Mouse (Mus musculus): Measurements from ENCODE around the gene Snx15. TPM values are rescaled to one million over a fixed set of nuclear protein-coding genes. Genes with fewer than 3 reads are reported as not detected.
A peak's percentile ranks its signal among the peaks of the same experiment; 100 is the strongest.

Snx15 gene
- polyA plus RNA-seq, 1 experiment from 2014 or later: 33.2 TPM

- H3K36me3 ChIP-seq: peaks cover 78% of the 10 kb centered on the region
- ATAC-seq (ENCODE audit: insufficient number of reproducible peaks, insufficient read depth, low FRiP score, low TSS enrichment, low read depth): no peak
- H3K27me3 ChIP-seq: no peaks in the 10 kb centered on the region
- no peaks in the 10 kb centered on the region for H3K9me3 ChIP-seq
- no peaks in the 10 kb centered on the region for H3K4me1 ChIP-seq (replicated peaks)
- 92% methylated on average over 7 of the region's 7 CpGs for WGBS
- no peak within 1 kb of the TSS for H3K9ac ChIP-seq (replicated peaks)
- H3K4me3 ChIP-seq (replicated peaks): no peak within 1 kb of the TSS
- H3K4me2 ChIP-seq: no peak within 1 kb of the TSS
- no peak within 1 kb of the TSS for H3K27ac ChIP-seq
These were observed 34.0 kb downstream of the Snx15 start, which contains the start of gene AC131692.1 for GRCm38 (mm10) chr19:6094119-6094518. TSS of gene AC131692.1 (plus strand) at chr19:6094419.

DNA sequence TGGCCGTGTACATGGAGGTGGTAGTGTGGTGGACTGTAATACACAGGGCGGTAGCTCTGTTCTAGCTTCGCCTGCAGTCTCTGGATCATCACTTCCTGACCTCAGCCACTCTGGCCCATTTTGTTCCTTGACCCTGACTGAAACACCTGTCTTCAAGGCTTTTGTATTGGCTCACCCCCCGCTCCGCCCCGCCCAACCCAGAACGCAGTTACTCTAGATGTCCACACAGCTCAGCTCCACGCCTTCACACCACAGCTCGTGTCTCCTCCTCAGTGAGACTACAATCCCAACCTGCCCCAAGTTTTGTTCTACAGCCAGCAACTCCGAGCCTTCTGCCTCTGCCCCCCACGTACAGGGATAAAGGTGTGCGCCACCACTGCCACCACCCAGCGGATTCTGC, 39.3 kb downstream of the Snx15 start:
- Histone ChIP-seq H3K27me3 (no peaks in the 10 kb centered on the region), H3K4me1 (replicated peaks) (peaks cover 11% of the 10 kb centered on the region), H3K36me3 (peaks cover 70% of the 10 kb centered on the region), H3K9ac (replicated peaks) (no peak overlapping the region), H3K4me3 (replicated peaks) (no peak overlapping the region), H3K27ac (no peak overlapping the region), H3K4me2 (no peak overlapping the region), H3K9me3 (no peaks in the 10 kb centered on the region)
- ATAC-seq (ENCODE audit: insufficient number of reproducible peaks, insufficient read depth, low FRiP score, low TSS enrichment, low read depth): no peak
- WGBS: 95% methylated on average over 13 of the region's 13 CpGs

DNA sequence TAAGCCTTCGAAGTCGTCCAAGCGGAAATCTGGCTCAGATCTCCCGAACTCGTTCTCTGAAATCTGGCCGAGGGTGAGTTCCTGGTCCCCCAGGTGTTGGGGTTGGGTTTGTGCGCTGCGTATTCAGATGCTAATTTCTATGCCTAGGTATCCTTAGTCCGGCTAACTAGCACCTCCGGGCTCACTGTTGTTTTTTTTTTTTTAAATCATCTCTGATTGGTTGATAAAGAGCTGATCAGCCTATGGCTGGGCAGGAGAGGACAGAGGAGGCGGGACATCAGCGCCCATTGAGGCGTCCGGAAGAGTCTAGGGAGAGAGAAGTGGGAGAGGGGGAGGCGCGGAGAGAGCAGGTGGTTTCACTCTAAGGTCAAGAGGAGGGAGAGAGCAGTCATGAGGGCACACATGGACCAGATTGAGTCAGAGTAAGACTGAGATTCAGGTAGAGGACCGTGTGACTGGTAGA, 42.7 kb downstream of the Snx15 start:
- 0 out of 2 replicates have a peak, but pooled peaks have one; percentile 34 for ATAC-seq (ENCODE audit: insufficient number of reproducible peaks, insufficient read depth, low FRiP score, low TSS enrichment, low read depth)
- WGBS: 1% methylated on average over 17 of the region's 17 CpGs
- Histone ChIP-seq H3K4me1 (replicated peaks) (peaks cover 17% of the 10 kb centered on the region), H3K36me3 (peaks cover 67% of the 10 kb centered on the region), H3K27me3 (no peaks in the 10 kb centered on the region), H3K9me3 (no peaks in the 10 kb centered on the region), H3K4me2 (peak overlapping the region; percentile 96), H3K4me3 (replicated peaks) (peak overlapping the region; percentile 81), H3K27ac (peak overlapping the region; percentile 56), H3K9ac (replicated peaks) (peak overlapping the region; percentile 70)

GRCm38 (mm10) chr19:6084478-6085248, 43.4 kb downstream of the Snx15 start, which contains the start of the genes Zfpl1 and Cdca5:
TSS of gene Zfpl1 (minus strand) at chr19:6084956.
TSS of gene Cdca5 (plus strand) at chr19:6084983.
- peak; percentile 89 for ATAC-seq (ENCODE audit: insufficient number of reproducible peaks, insufficient read depth, low FRiP score, low TSS enrichment, low read depth)
- peak within 1 kb of the TSS; percentile 56 for H3K27ac ChIP-seq
- peak within 1 kb of the TSS; percentile 81 for H3K4me3 ChIP-seq (replicated peaks)
- peak within 1 kb of the TSS; percentile 70 for H3K9ac ChIP-seq (replicated peaks)
- peak within 1 kb of the TSS; percentile 96 for H3K4me2 ChIP-seq
- H3K27me3 ChIP-seq: no peaks in the 10 kb centered on the region
- WGBS: under 1% methylated on average over 58 of the region's 58 CpGs
- H3K4me1 ChIP-seq (replicated peaks): peaks cover 17% of the 10 kb centered on the region
- no peaks in the 10 kb centered on the region for H3K9me3 ChIP-seq
- peaks cover 67% of the 10 kb centered on the region for H3K36me3 ChIP-seq

- H3K36me3 ChIP-seq: peaks cover 43% of the 10 kb centered on the region
- ATAC-seq (ENCODE audit: insufficient number of reproducible peaks, insufficient read depth, low FRiP score, low TSS enrichment, low read depth): no peak
- no peak within 1 kb of the TSS for H3K9ac ChIP-seq (replicated peaks)
- H3K27ac ChIP-seq: no peak within 1 kb of the TSS
- H3K27me3 ChIP-seq: no peaks in the 10 kb centered on the region
- peaks cover 24% of the 10 kb centered on the region for H3K4me1 ChIP-seq (replicated peaks)
- 88% methylated on average over 9 of the region's 9 CpGs for WGBS
- H3K9me3 ChIP-seq: no peaks in the 10 kb centered on the region
- no peak within 1 kb of the TSS for H3K4me2 ChIP-seq
- no peak within 1 kb of the TSS for H3K4me3 ChIP-seq (replicated peaks)
These were observed 45.9 kb downstream of the Snx15 start, which contains the start of gene Gm28374 for GRCm38 (mm10) chr19:6082156-6082555. TSS of gene Gm28374 (minus strand) at chr19:6082256.

DNA sequence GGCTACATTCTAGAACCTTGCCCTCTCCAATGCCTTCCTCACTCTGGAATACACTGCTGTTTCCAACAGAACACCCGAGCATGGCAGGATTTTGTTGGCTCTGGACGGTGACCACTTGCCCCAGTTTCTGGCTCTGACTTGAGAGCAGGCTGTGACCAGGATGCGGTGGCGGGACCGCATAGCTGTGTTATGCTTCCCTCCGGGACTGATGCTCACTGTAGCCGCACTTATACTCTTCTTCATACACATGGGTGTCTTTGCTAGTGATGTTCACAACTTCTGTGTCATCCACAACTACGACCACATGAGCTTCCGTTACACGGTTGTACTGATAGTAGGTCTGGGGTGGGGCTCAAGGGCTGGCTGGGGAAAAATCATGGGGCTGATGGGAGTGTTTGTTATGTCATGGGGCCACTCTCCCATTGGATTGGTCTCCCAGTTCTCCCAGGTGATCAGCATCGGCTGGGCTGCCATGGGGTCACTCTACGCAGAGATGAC, 48.1 kb downstream of the Snx15 start, which contains the start of gene Tmem262:
TSS of gene Tmem262 (plus strand) at position 51 of the 498 bp plus-strand sequence.
- Histone ChIP-seq H3K9ac (replicated peaks) (no peak within 1 kb of the TSS), H3K9me3 (no peaks in the 10 kb centered on the region), H3K4me3 (replicated peaks) (no peak within 1 kb of the TSS), H3K36me3 (peaks cover 35% of the 10 kb centered on the region), H3K27me3 (no peaks in the 10 kb centered on the region), H3K27ac (no peak within 1 kb of the TSS), H3K4me2 (no peak within 1 kb of the TSS), H3K4me1 (replicated peaks) (peaks cover 24% of the 10 kb centered on the region)
- 92% methylated on average over 12 of the region's 12 CpGs for whole genome bisulfite sequencing
- ATAC-seq (ENCODE audit: insufficient number of reproducible peaks, insufficient read depth, low FRiP score, low TSS enrichment, low read depth): no peak

DNA sequence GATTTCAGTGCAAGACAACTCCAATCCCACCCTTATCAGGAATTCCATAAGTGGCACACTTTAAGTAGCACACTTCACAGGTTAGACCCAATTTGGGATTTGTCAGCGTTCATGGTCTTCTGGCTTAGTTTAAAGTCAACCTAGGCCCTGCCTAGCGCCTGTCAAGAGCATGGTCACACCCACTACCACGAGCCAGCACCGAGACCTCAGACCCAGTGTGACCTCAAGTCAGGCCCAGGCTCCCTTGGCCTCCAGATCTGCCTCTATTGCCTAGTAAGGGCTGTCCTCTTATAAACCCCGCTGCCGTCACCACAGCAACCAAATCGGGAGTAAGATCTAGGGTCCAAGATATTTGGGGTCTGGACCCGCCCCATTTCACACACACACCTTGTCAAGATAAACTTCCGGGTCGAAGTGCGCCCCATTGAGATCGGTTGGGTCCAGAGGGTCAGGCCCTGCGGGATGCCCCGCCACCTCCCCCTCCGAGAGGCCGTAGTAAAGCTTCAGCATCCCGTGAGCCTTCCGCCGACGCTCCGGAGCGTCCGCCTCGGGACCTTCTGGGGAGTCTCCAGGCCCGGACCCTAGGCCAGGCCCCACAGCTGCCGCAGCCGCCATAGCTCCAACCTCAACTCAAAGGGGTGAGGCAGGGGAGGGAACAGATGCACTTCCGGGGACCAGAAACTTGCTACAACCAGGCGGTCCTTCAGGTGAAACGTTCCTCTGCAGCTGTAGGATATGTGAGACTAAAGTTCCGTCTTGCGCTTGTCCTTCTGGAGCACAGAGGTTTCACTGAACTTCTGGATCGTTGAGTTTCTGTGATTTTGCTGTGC, 51.3 kb downstream of the Snx15 start, which contains the start of gene Vps51:
TSS of gene Vps51 (minus strand) at position 668 of the 830 bp plus-strand sequence.
- peak within 1 kb of the TSS; percentile 78 for H3K4me3 ChIP-seq (replicated peaks)
- peak; percentile 84 for ATAC-seq (ENCODE audit: insufficient number of reproducible peaks, insufficient read depth, low FRiP score, low TSS enrichment, low read depth)
- no peaks in the 10 kb centered on the region for H3K9me3 ChIP-seq
- peak within 1 kb of the TSS; percentile 90 for H3K4me2 ChIP-seq
- H3K27ac ChIP-seq: peak within 1 kb of the TSS; percentile 80
- H3K36me3 ChIP-seq: peaks cover 51% of the 10 kb centered on the region
- H3K27me3 ChIP-seq: no peaks in the 10 kb centered on the region
- peaks cover 14% of the 10 kb centered on the region for H3K4me1 ChIP-seq (replicated peaks)
- H3K9ac ChIP-seq (replicated peaks): peak within 1 kb of the TSS; percentile 77
- WGBS: 1% methylated on average over 33 of the region's 33 CpGs

GRCm38 (mm10) chr19:6073889-6074288, 54.2 kb downstream of the Snx15 start:
- H3K4me3 ChIP-seq (replicated peaks): no peak overlapping the region
- H3K4me1 ChIP-seq (replicated peaks): peaks cover 14% of the 10 kb centered on the region
- no peak overlapping the region for H3K4me2 ChIP-seq
- peaks cover 58% of the 10 kb centered on the region for H3K36me3 ChIP-seq
- no peaks in the 10 kb centered on the region for H3K9me3 ChIP-seq
- ATAC-seq (ENCODE audit: insufficient number of reproducible peaks, insufficient read depth, low FRiP score, low TSS enrichment, low read depth): no peak
- WGBS: 93% methylated on average over 5 of the region's 5 CpGs
- H3K27ac ChIP-seq: no peak overlapping the region
- no peaks in the 10 kb centered on the region for H3K27me3 ChIP-seq
- H3K9ac ChIP-seq (replicated peaks): no peak overlapping the region

GRCm38 (mm10) chr19:6071261-6071660, 56.8 kb downstream of the Snx15 start:
- no peak overlapping the region for H3K4me3 ChIP-seq (replicated peaks)

DNA sequence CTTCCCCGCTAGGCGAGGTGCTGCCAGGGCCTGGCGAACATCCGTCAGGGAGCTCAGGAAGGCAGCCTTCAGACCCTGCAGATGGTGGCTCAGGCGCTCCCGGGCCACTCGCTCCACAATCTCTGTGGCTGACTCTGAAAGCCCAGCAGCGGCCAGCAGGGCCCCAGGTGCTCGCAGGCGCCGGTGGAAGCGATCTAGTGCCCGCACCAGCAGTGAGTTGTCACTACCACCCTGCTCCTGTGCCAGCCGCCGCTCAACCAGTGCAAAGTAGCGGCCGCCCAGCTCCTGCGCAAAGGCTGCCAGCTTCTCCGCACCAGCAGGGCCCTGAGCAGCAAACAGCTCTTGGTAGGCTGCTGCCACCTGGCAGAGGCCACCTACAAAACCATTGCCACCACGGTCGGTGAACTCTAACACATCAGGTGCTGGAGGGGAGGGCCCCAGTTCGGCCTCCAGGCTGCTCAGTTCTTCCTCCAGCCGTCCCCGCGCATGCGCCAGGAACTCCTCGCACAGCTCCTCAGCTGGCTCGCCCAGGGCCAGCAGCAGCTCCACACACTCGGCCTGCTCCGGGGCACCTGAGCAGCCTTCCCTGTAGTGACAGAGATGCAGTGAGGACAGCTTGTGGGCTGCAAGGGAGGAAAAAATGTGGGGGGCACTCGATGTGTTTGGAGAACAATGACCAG, 57.4 kb downstream of the Snx15 start:
- H3K4me2 ChIP-seq: no peak overlapping the region
- H3K27ac ChIP-seq: no peak overlapping the region
- no peaks in the 10 kb centered on the region for H3K9me3 ChIP-seq
- 90% methylated on average over 31 of the region's 31 CpGs for WGBS
- peaks cover 63% of the 10 kb centered on the region for H3K36me3 ChIP-seq
- H3K9ac ChIP-seq (replicated peaks): no peak overlapping the region
- no peak overlapping the region for H3K4me3 ChIP-seq (replicated peaks)
- H3K4me1 ChIP-seq (replicated peaks): peaks cover 22% of the 10 kb centered on the region
- H3K27me3 ChIP-seq: no peaks in the 10 kb centered on the region
- no peak for ATAC-seq (ENCODE audit: insufficient number of reproducible peaks, insufficient read depth, low FRiP score, low TSS enrichment, low read depth)

More at GRCm38 (mm10) chr19:6071261-6071660, 56.8 kb downstream of the Snx15 start:
- Histone ChIP-seq H3K27me3 (no peaks in the 10 kb centered on the region), H3K4me1 (replicated peaks) (peaks cover 24% of the 10 kb centered on the region), H3K9ac (replicated peaks) (no peak overlapping the region), H3K4me2 (no peak overlapping the region), H3K9me3 (no peaks in the 10 kb centered on the region), H3K36me3 (peaks cover 63% of the 10 kb centered on the region), H3K27ac (no peak overlapping the region)
- WGBS: 91% methylated on average over 19 of the region's 19 CpGs
- ATAC-seq (ENCODE audit: insufficient number of reproducible peaks, insufficient read depth, low FRiP score, low TSS enrichment, low read depth): no peak
